Mouse (Mus musculus) MEL (cell line): ENCODE data around the gene Hnf1a. TPM values are rescaled to one million over a fixed set of nuclear protein-coding genes. Genes with fewer than 3 reads are reported as not detected.
A peak's percentile ranks its signal among the peaks of the same experiment; 100 is the strongest.

Experiments used
- DNase-seq: peaks from one replicate; pipeline ENCODE4 v3.0.0; 2011; ENCODE audit warnings: low read depth, low spot score
- H3K27ac ChIP-seq: 2 replicates; pipeline ENCODE4 v1.5.1; 2012; ENCODE audit warnings: low read depth, mild to moderate bottlenecking, control low read depth, low read length, moderate library complexity; ENCODE audit not compliant: control insufficient read depth
- H3K27me3 ChIP-seq, 2 experiments: fragments of 150-350 bp in 1 of 2; sonication (generic) in 1 of 2; 2 replicates each; pipeline ENCODE4 v1.6.1; 2012; ENCODE audit warnings: low read length in 2 of 2, mild to moderate bottlenecking in 2 of 2, improper control_type of control experiment in 1 of 2, moderate library complexity in 1 of 2; ENCODE audit not compliant: insufficient read depth in 2 of 2, control insufficient read depth in 1 of 2
- H3K36me3 ChIP-seq, 2 experiments: 2 replicates each; pipeline ENCODE4 v1.6.1; 2012 to 2014; ENCODE audit warnings: low read length in 2 of 2, improper control_type of control experiment in 1 of 2, inconsistent platforms in 1 of 2, mild to moderate bottlenecking in 1 of 2; ENCODE audit not compliant: insufficient read depth in 2 of 2, control insufficient read depth in 1 of 2
- H3K4me1 ChIP-seq, 2 experiments: fragments of 150-350 bp in 1 of 2; sonication (generic) in 1 of 2; 2 replicates each; pipeline ENCODE4 v1.6.1; 2012; ENCODE audit warnings: low read length in 2 of 2, improper control_type of control experiment in 1 of 2, mild to moderate bottlenecking in 1 of 2; ENCODE audit not compliant: insufficient read depth in 2 of 2, control insufficient read depth in 1 of 2
- H3K4me3 ChIP-seq, 2 experiments: fragments of 150-350 bp in 1 of 2; sonication (generic) in 1 of 2; 2 replicates each; pipeline ENCODE4 v1.5.1; 2012; ENCODE audit warnings: low read depth in 2 of 2, low read length in 2 of 2, mild to moderate bottlenecking in 2 of 2, moderate library complexity in 2 of 2, control low read depth in 1 of 2, improper control_type of control experiment in 1 of 2; ENCODE audit not compliant: control insufficient read depth in 1 of 2, insufficient read depth in 1 of 2
- H3K79me2 ChIP-seq: 2 replicates; pipeline ENCODE4 v1.6.1; 2012; ENCODE audit warnings: mild to moderate bottlenecking, low read length, moderate library complexity; ENCODE audit not compliant: control insufficient read depth, poor library complexity, insufficient read depth
- H3K9ac ChIP-seq: 2 replicates; pipeline ENCODE4 v1.6.1; 2012; ENCODE audit warnings: low read depth, mild to moderate bottlenecking, control low read depth, low read length, moderate library complexity; ENCODE audit not compliant: control insufficient read depth, poor library complexity, severe bottlenecking
- H3K9me3 ChIP-seq: fragments of 150-350 bp; sonication (generic); replicated peaks from 2 replicates; pipeline ENCODE4 v1.6.1; 2012; ENCODE audit warnings: mild to moderate bottlenecking, low read length, improper control_type of control experiment, moderate library complexity; ENCODE audit not compliant: insufficient read depth
- CHD1 ChIP-seq: IDR thresholded peaks from 2 replicates; pipeline ENCODE4 v1.6.1; 2012; ENCODE audit warnings: low read depth, mild to moderate bottlenecking, inconsistent platforms, low read length, improper control_type of control experiment
- GABPA ChIP-seq: IDR thresholded peaks from 2 replicates; pipeline ENCODE4 v1.6.1; 2012; ENCODE audit warnings: low read depth, mild to moderate bottlenecking, inconsistent platforms, low read length, improper control_type of control experiment, moderate library complexity
- HCFC1 ChIP-seq: IDR thresholded peaks from 2 replicates; pipeline ENCODE4 v1.6.1; 2012; ENCODE audit warnings: low read depth, mild to moderate bottlenecking, inconsistent platforms, low read length, improper control_type of control experiment, moderate library complexity
- JUND ChIP-seq: IDR thresholded peaks from 2 replicates; pipeline ENCODE4 v1.6.1; 2011; ENCODE audit warnings: low read depth, mild to moderate bottlenecking, improper control_type of control experiment, low read length
- KAT2A ChIP-seq: conservative IDR thresholded peaks from 2 replicates; pipeline ENCODE4 v1.6.1; 2012; ENCODE audit warnings: low read depth, low read length, improper control_type of control experiment, inconsistent platforms
- MAX ChIP-seq: IDR thresholded peaks from 2 replicates; pipeline ENCODE4 v1.6.1; 2011; ENCODE audit warnings: low read length, improper control_type of control experiment
- MEF2A ChIP-seq: IDR thresholded peaks from 2 replicates; pipeline ENCODE4 v1.6.1; 2014; ENCODE audit warnings: low read depth, mild to moderate bottlenecking, inconsistent platforms, low read length, improper control_type of control experiment; ENCODE audit not compliant: poor library complexity, insufficient replicate concordance, severe bottlenecking; ENCODE audit errors: extremely low read depth
- MYC ChIP-seq: IDR thresholded peaks from 2 replicates; pipeline ENCODE4 v1.6.1; 2011; ENCODE audit warnings: low read depth, mild to moderate bottlenecking, low read length, improper control_type of control experiment, moderate library complexity
- NELFE ChIP-seq: IDR thresholded peaks from 2 replicates; pipeline ENCODE4 v1.6.1; 2011; ENCODE audit warnings: low read depth, low read length, improper control_type of control experiment
- POLR2AphosphoS2 ChIP-seq: IDR thresholded peaks from 2 replicates; pipeline ENCODE4 v1.6.1; 2011; ENCODE audit warnings: low read length, improper control_type of control experiment
- POLR2AphosphoS5 ChIP-seq: IDR thresholded peaks from 2 replicates; pipeline ENCODE4 v1.6.1; 2012; ENCODE audit warnings: low read depth, borderline replicate concordance, mild to moderate bottlenecking, inconsistent platforms, low read length, moderate library complexity, mixed read lengths
- TAL1 ChIP-seq: IDR thresholded peaks from 2 replicates; pipeline ENCODE4 v1.6.1; 2012; ENCODE audit warnings: mild to moderate bottlenecking, inconsistent platforms, low read length, moderate library complexity, mixed read lengths
- TBP ChIP-seq: IDR thresholded peaks from 2 replicates; pipeline ENCODE4 v1.8.0; 2011; ENCODE audit warnings: low read depth, low read length, improper control_type of control experiment
- USF1 ChIP-seq: IDR thresholded peaks from 2 replicates; pipeline ENCODE4 v1.6.1; 2014; ENCODE audit warnings: low read depth, mild to moderate bottlenecking, inconsistent platforms, low read length, improper control_type of control experiment, moderate library complexity
- USF2 ChIP-seq, 2 experiments: IDR thresholded peaks; 2 replicates each; pipeline ENCODE4 v1.6.1; 2011 to 2012; ENCODE audit warnings: improper control_type of control experiment in 2 of 2, low read length in 2 of 2, borderline replicate concordance in 1 of 2, inconsistent platforms in 1 of 2, low read depth in 1 of 2, mild to moderate bottlenecking in 1 of 2; ENCODE audit not compliant: insufficient read depth in 1 of 2
- polyA plus RNA-seq, 2 experiments: library from polyadenylated mRNA; stranded (reverse) in 1 of 2; unstranded in 1 of 2; fragments of >175 nt in 1 of 2; fragments of >200 nt in 1 of 2; gene quantifications; 2 replicates each; pipeline versions ENCODE4 v1.2.1 to v1.2.4; 2012; ENCODE audit warnings: low replicate concordance in 2 of 2, low read depth in 1 of 2; ENCODE audit not compliant: insufficient read length in 2 of 2, insufficient read depth in 1 of 2, missing spikeins in 1 of 2
- total RNA-seq: library from RNA; depleted of rRNA; stranded (reverse); fragments of 300-350 nt; gene quantifications from 2 replicates; pipeline ENCODE4 v1.2.3, GENCODE M21; 2012

The Hnf1a gene
- total and polyA plus RNA-seq, 3 experiments, result 0.08 to 0.28 TPM; not detected in 1

GRCm38 (mm10) chr5:114916777-114917176 lies 54.1 kb downstream of the Hnf1a start (continued):
- TF ChIP-seq POLR2AphosphoS2 (no peak), TBP (no peak)

- H3K9me3 ChIP-seq, result no peaks in the 10 kb centered on the region
- peaks cover 0 to 16% of the 10 kb centered on the region in 2 experiments; a peak in 1 of 4 replicates for H3K4me1 ChIP-seq
- H3K27ac ChIP-seq, result no peak overlapping the region
- no peak for TF ChIP-seq MAX
- peak; percentile 68 for TF ChIP-seq USF1
- no peak for TF ChIP-seq MYC
- TF ChIP-seq KAT2A, result no peak
- peak; percentile 73 for TF ChIP-seq HCFC1
- no peak for DNase-seq
- H3K27me3 ChIP-seq, result no peaks in the 10 kb centered on the region
- H3K36me3 ChIP-seq, result no peaks in the 10 kb centered on the region
- H3K79me2 ChIP-seq, result no peaks in the 10 kb centered on the region
- H3K9ac ChIP-seq, result no peak overlapping the region
- H3K4me3 ChIP-seq, result no peak overlapping the region
Observed at GRCm38 (mm10) chr5:114915854-114916253, 55.0 kb downstream of the Hnf1a start.

- no peaks in the 10 kb centered on the region for H3K36me3 ChIP-seq
- no peak overlapping the region for H3K4me3 ChIP-seq
- no peaks in the 10 kb centered on the region for H3K79me2 ChIP-seq
- no peak overlapping the region for H3K27ac ChIP-seq
- TF ChIP-seq USF2 (IDR thresholded peaks at IDR 0.05; ENCODE audit: borderline replicate concordance in 1 of 2, insufficient read depth in 1 of 2, low read depth in 1 of 2, low read length in 2 of 2) (no peak), JUND (no peak), POLR2AphosphoS5 (no peak), HCFC1 (no peak), NELFE (no peak), USF1 (no peak), CHD1 (no peak), GABPA (no peak)
- TF ChIP-seq, all 39 proteins: peak for 0
- Histone ChIP-seq H3K4me1 (peaks cover 0 to 10% of the 10 kb centered on the region in 2 experiments; a peak in 1 of 4 replicates), H3K9ac (no peak overlapping the region), H3K9me3 (no peaks in the 10 kb centered on the region), H3K27me3 (no peaks in the 10 kb centered on the region; a peak in 1 of 4 replicates)
- no peak for DNase-seq
Observed at GRCm38 (mm10) chr5:114914855-114915254, 56.0 kb downstream of the Hnf1a start.

- DNase-seq, result no peak
Observed at GRCm38 (mm10) chr5:114913686-114914085, 57.2 kb downstream of the Hnf1a start.

More at GRCm38 (mm10) chr5:114913686-114914085, 57.2 kb downstream of the Hnf1a start:
- Histone ChIP-seq H3K79me2 (no peaks in the 10 kb centered on the region), H3K27ac (no peak overlapping the region), H3K9ac (no peak overlapping the region), H3K9me3 (no peaks in the 10 kb centered on the region), H3K4me1 (0 out of 4 replicates have a peak, but pooled peaks cover 0 to 6% of the 10 kb centered on the region in 2 experiments), H3K27me3 (no peaks in the 10 kb centered on the region; a peak in 1 of 4 replicates), H3K36me3 (no peaks in the 10 kb centered on the region), H3K4me3 (no peak overlapping the region)
- TF ChIP-seq MEF2A (no peak), TAL1 (no peak)
